Mouse (Mus musculus) mesoderm, embryonic 11.5 days (tissue): ENCODE results near the gene Gm7971.
"Not testable (repeated sequence)": the region's sequence is repeated elsewhere in the genome, so short reads cannot be mapped to it uniquely, and the experiment has no call there.

ENCODE experiments used
- DNase-seq: peaks from one replicate; pipeline ENCODE4 v3.0.0-alpha.2; 2012; ENCODE audit warnings: low read depth, low spot score

Gm7971 gene

GRCm38 (mm10) chr5:95594775-95595174 lies at the start of gene Gm7971:
TSS of gene Gm7971 (minus strand) at chr5:95594875.
- not testable (repeated sequence) for DNase-seq
